Mouse (Mus musculus): Measurements from ENCODE around the gene Sf3b1.
"Not testable (repeated sequence)": the region's sequence is repeated elsewhere in the genome, so short reads cannot be mapped to it uniquely, and the experiment has no call there.

The Sf3b1 gene

GRCm38 (mm10) chr1:55027966-55028365 lies 685 bp upstream of the Sf3b1 start:
- DNase-seq (ENCODE audit: low spot score) = no peak

GRCm38 (mm10) chr1:55026444-55027252 lies 633 bp downstream of the Sf3b1 start:
- peak; percentile 81 for DNase-seq (ENCODE audit: low spot score)

- no peak for DNase-seq (ENCODE audit: low spot score)
Measured at GRCm38 (mm10) chr1:55025656-55026430, 1.4 kb downstream of the Sf3b1 start.

- DNase-seq (ENCODE audit: low spot score) = no peak
Measured at GRCm38 (mm10) chr1:55021907-55022306, 5.4 kb downstream of the Sf3b1 start.

- DNase-seq (ENCODE audit: low spot score) = no peak
Measured at GRCm38 (mm10) chr1:55012513-55012912, 14.8 kb downstream of the Sf3b1 start.

GRCm38 (mm10) chr1:55008313-55008712 lies 19.0 kb downstream of the Sf3b1 start:
- DNase-seq (ENCODE audit: low spot score) = not testable (repeated sequence)

- DNase-seq (ENCODE audit: low spot score) = no peak
Measured at GRCm38 (mm10) chr1:54993581-54993980, 33.7 kb downstream of the Sf3b1 start.

- DNase-seq (ENCODE audit: low spot score) = no peak
Measured at GRCm38 (mm10) chr1:54986248-54986647, 41.0 kb downstream of the Sf3b1 start.

- DNase-seq (ENCODE audit: low spot score) = no peak
Measured at GRCm38 (mm10) chr1:54985831-54986230, 41.5 kb downstream of the Sf3b1 start.

- no peak for DNase-seq (ENCODE audit: low spot score)
Measured at GRCm38 (mm10) chr1:54984154-54984553, 43.1 kb downstream of the Sf3b1 start.

- no peak for DNase-seq (ENCODE audit: low spot score)
Measured at GRCm38 (mm10) chr1:54983339-54983738, 43.9 kb downstream of the Sf3b1 start.

- DNase-seq (ENCODE audit: low spot score) = no peak
Measured at GRCm38 (mm10) chr1:54982636-54983035, 44.6 kb downstream of the Sf3b1 start.

GRCm38 (mm10) chr1:54979226-54979984 lies 47.9 kb downstream of the Sf3b1 start:
- DNase-seq (ENCODE audit: low spot score) = no peak

- no peak for DNase-seq (ENCODE audit: low spot score)
Measured at GRCm38 (mm10) chr1:54971687-54972404, 55.4 kb downstream of the Sf3b1 start.

GRCm38 (mm10) chr1:54966858-54967257 lies 60.4 kb downstream of the Sf3b1 start:
- DNase-seq (ENCODE audit: low spot score) = no peak

GRCm38 (mm10) chr1:54965159-54965995 lies 61.9 kb downstream of the Sf3b1 start:
- no peak for DNase-seq (ENCODE audit: low spot score)

- no peak for DNase-seq (ENCODE audit: low spot score)
Measured at GRCm38 (mm10) chr1:54961724-54962123, 65.6 kb downstream of the Sf3b1 start.

GRCm38 (mm10) chr1:54960613-54961165 lies 66.6 kb downstream of the Sf3b1 start:
- no peak for DNase-seq (ENCODE audit: low spot score)

- no peak for DNase-seq (ENCODE audit: low spot score)
Measured at GRCm38 (mm10) chr1:54958525-54958924, 68.8 kb downstream of the Sf3b1 start.

- DNase-seq (ENCODE audit: low spot score) = not testable (repeated sequence)
Measured at GRCm38 (mm10) chr1:54956995-54957394, 70.3 kb downstream of the Sf3b1 start.

- DNase-seq (ENCODE audit: low spot score) = no peak
Measured at GRCm38 (mm10) chr1:54954856-54955255, 72.4 kb downstream of the Sf3b1 start.

Measured in testis, postnatal 14 days (tissue).